In genomic region chr4:140100141-140100540, GRCm38 (mm10) we compare ENCODE assay signal across 10 mouse cellular contexts.
DNase-seq lines count a peak whose midpoint lies in the region; ATAC-seq and TF ChIP-seq lines count a peak whose summit lies in the region.
"Had no signal": no experiment of that assay in that cellular context is flagged by ENCODE, and none has a peak within 500 bp of the region (broad histone marks: within the 10 kb centered on the region; RNA-seq: fewer than 3 reads in every experiment).

No protein-coding gene starts in this region.

- TF ChIP-seq CTCF in gastrocnemius, adult 2 months (IDR thresholded peaks at IDR 0.05), result peak; percentile 43
- TF ChIP-seq CTCF in small intestine, adult 2 months (IDR thresholded peaks at IDR 0.05; ENCODE audit: extremely low read depth, insufficient read length, insufficient replicate concordance, low read depth, low read length), result 0 out of 2 replicates have a peak, but pooled peaks have one; percentile 5

- no peak overlapping the region for H3K4me2 ChIP-seq in hindbrain, embryonic 15.5 days
- H3K4me2 ChIP-seq: liver, embryonic 13.5 days had no signal

- intact Hi-C loops in gastrocnemius, adult 2 months (cut with DNase I), result no loop called here

- no peaks in the 10 kb centered on the region for H3K27me3 ChIP-seq in hindbrain, embryonic 15.5 days
- H3K27me3 ChIP-seq in small intestine, adult 2 months (ENCODE audit: control insufficient read depth, insufficient read depth, low read length), result no peaks in the 10 kb centered on the region

- TF ChIP-seq POLR2A in small intestine, adult 2 months (IDR thresholded peaks at IDR 0.05; ENCODE audit: low read depth, low read length), result no peak

- ATAC-seq in hindbrain, embryonic 15.5 days (ENCODE audit: low FRiP score, low read depth), result no peak; the same call in 1 of the 2 replicates
- ATAC-seq in megakaryocyte progenitor cell, adult 5-6 weeks (replicated peaks; ENCODE audit: poor library complexity), result no peak

- no peak overlapping the region for H3K27ac ChIP-seq in gastrocnemius, adult 2 months
- peak overlapping the region; percentile 37; the same call in 1 of the 2 replicates for H3K27ac ChIP-seq in hindbrain, embryonic 15.5 days (replicated peaks)
- no peak overlapping the region for H3K27ac ChIP-seq in small intestine, adult 2 months (ENCODE audit: insufficient read depth, low read depth, low read length)
- H3K27ac ChIP-seq: liver, embryonic 13.5 days had no signal

- no peak overlapping the region for H3K4me3 ChIP-seq in gastrocnemius, adult 2 months
- no peak overlapping the region for H3K4me3 ChIP-seq in hindbrain, embryonic 15.5 days
- H3K4me3 ChIP-seq in small intestine, adult 2 months (ENCODE audit: low read depth, low read length), result no peak overlapping the region
- H3K4me3 ChIP-seq: liver, embryonic 13.5 days had no signal

- peaks cover 51% of the 10 kb centered on the region for H3K4me1 ChIP-seq in hindbrain, embryonic 15.5 days (replicated peaks)
- no peaks in the 10 kb centered on the region; the same call in 1 of the 2 replicates for H3K4me1 ChIP-seq in small intestine, adult 2 months (ENCODE audit: control insufficient read depth, insufficient read depth, insufficient read length, low read length)
- H3K4me1 ChIP-seq: liver, embryonic 13.5 days had no signal

- 18% methylated on average over 1 of the region's 1 CpGs for WGBS in hindbrain, embryonic 15.5 days
- 65% methylated on average over 1 of the region's 1 CpGs for WGBS in small intestine, adult 2 months

- no peak for DNase-seq in gastrocnemius, adult 2 months
- DNase-seq in gastrocnemius, postnatal 25 days, result no peak
- DNase-seq in right cerebral cortex, postnatal 25 days, result peak; percentile 38
- DNase-seq in right cerebral cortex, adult 18-20 months, result no peak
- no peak for DNase-seq in kidney, adult 18-20 months
- DNase-seq: heart, postnatal 36 days; liver, embryonic 13.5 days had no signal

- no peak overlapping the region for H3K9ac ChIP-seq in hindbrain, embryonic 15.5 days
- H3K9ac ChIP-seq: liver, embryonic 13.5 days had no signal

- H3K36me3 ChIP-seq in hindbrain, embryonic 15.5 days, result no peaks in the 10 kb centered on the region
- H3K36me3 ChIP-seq in small intestine, adult 2 months (ENCODE audit: control insufficient read depth, insufficient read depth, low read length), result no peaks in the 10 kb centered on the region
- H3K36me3 ChIP-seq: liver, embryonic 13.5 days had no signal

- no peaks in the 10 kb centered on the region for H3K9me3 ChIP-seq in hindbrain, embryonic 15.5 days
- H3K9me3 ChIP-seq: liver, embryonic 13.5 days had no signal
